Mouse (Mus musculus) stomach, embryonic 16.5 days (tissue): ENCODE measurements around the gene Lrfn4. TPM values are rescaled to one million over a fixed set of nuclear protein-coding genes. Genes with fewer than 3 reads are reported as not detected.

ENCODE experiments used
- ATAC-seq: fragments of 200-750 bp; cut with Nextera tagmentation; 2 replicates; pipeline ENCODE4 v1.8.0; 2017; ENCODE audit warnings: moderate number of reproducible peaks, moderate TSS enrichment; ENCODE audit not compliant: insufficient read depth, low FRiP score
- H3K27ac ChIP-seq: fragments of 300-500 bp; sonication (generic); 2 replicates; pipeline ENCODE4 v1.5.1; 2014; ENCODE audit warnings: low read length
- H3K27me3 ChIP-seq: fragments of 300-500 bp; sonication (generic); 2 replicates; pipeline ENCODE4 v1.6.1; 2014; ENCODE audit warnings: low read length, control low read depth, mixed read lengths; ENCODE audit not compliant: control insufficient read depth, insufficient read depth
- H3K36me3 ChIP-seq: fragments of 300-500 bp; sonication (generic); 2 replicates; pipeline ENCODE4 v1.6.1; 2014; ENCODE audit warnings: low read length; ENCODE audit not compliant: control insufficient read depth, insufficient read depth
- H3K4me1 ChIP-seq: fragments of 300-500 bp; sonication (generic); 2 replicates; pipeline ENCODE4 v1.6.1; 2014; ENCODE audit warnings: low read length, control low read depth, mixed read lengths; ENCODE audit not compliant: control insufficient read depth, insufficient read depth
- H3K4me2 ChIP-seq: fragments of 300-500 bp; sonication (generic); 2 replicates; pipeline ENCODE4 v1.6.1; 2014; ENCODE audit warnings: low read depth, low read length, mixed read lengths
- H3K4me3 ChIP-seq: fragments of 300-500 bp; sonication (generic); replicated peaks from 2 replicates; pipeline ENCODE4 v1.5.1; 2014; ENCODE audit warnings: mild to moderate bottlenecking, low read length
- H3K9ac ChIP-seq: fragments of 300-500 bp; sonication (generic); 2 replicates; pipeline ENCODE4 v1.6.1; 2014; ENCODE audit warnings: low read length
- H3K9me3 ChIP-seq: fragments of 300-500 bp; sonication (generic); replicated peaks from 2 replicates; pipeline ENCODE4 v1.6.1; 2016; ENCODE audit warnings: low read length, control low read depth; ENCODE audit not compliant: control insufficient read depth
- WGBS: fragments of 180-500 bp; shearing (Covaris S2); extraction: QIAGEN DNeasy Blood & Tissue Kit; methylation state at CpG from one replicate; pipeline ENCODE4 v1.1.7; 2014; 5-methylcytosine and 5-hydroxymethylcytosine counted together
- microRNA-seq: library from miRNA; unstranded; fragments of <30 nt; microRNA quantifications from one replicate; pipeline ENCODE4, GENCODE M21; 2016
- polyA plus RNA-seq: library from polyadenylated mRNA; unstranded; fragments of >200 nt; fragmentation: Nextera tagmentation; extraction: Ambion mirVana; gene quantifications from 2 replicates; pipeline ENCODE4 v1.2.1, GENCODE M21; 2015

Lrfn4 gene
- polyA plus RNA-seq, 1 experiment from 2014 or later, result 2.5 TPM

DNA sequence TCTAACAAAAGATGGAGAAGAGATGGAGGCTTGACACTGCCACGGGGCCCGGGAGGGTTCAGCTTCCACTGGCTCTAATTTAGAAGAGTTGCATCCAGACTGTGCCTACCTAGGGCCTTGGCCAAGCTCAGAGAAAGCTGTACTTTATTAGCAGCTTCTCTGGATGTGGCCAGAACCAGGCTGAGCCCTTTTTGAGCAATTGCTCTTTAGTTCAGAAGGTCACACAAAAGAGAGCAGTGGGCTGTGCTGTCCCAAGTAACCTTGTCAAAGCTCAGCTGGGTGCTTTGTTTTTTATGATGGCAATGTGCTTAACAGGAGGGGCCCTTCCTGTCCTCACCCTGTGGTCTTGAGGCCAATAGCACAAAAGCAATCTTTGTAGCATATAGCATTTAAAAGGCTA, 47.8 kb downstream of the Lrfn4 start:
- ATAC-seq, result no peak
- H3K4me3 ChIP-seq, result no peak overlapping the region
- no peaks in the 10 kb centered on the region for H3K9me3 ChIP-seq
- H3K27me3 ChIP-seq, result no peaks in the 10 kb centered on the region
- 65% methylated on average over 2 of the region's 2 CpGs for WGBS
- H3K27ac ChIP-seq, result 0 out of 2 replicates have a peak overlapping the region, but pooled peaks have one; percentile 28
- H3K9ac ChIP-seq, result no peak overlapping the region
- H3K4me1 ChIP-seq, result peaks cover 18% of the 10 kb centered on the region; the same call in 1 of the 2 replicates
- H3K36me3 ChIP-seq, result no peaks in the 10 kb centered on the region
- no peak overlapping the region for H3K4me2 ChIP-seq

DNA sequence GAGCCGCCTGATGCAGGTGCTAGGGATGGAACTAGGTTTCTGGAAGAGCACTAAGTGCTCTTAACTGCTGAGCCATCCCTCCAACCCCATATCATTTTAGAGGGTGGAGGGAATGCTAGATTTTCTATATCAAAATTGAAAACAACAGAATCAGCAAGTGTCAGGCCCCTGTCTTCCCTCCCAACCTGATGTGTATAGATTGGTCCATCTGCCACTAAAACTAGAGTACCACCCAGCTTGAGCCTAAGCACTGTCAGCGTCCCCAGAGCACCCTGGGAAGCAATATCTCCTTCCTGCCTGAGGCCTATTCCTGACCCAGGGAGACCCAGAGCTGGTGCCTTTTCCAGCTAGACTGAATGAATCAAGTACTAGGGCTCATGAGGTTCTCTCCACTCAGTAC, 48.6 kb downstream of the Lrfn4 start:
- no peak overlapping the region for H3K4me2 ChIP-seq
- H3K36me3 ChIP-seq, result no peaks in the 10 kb centered on the region
- WGBS, result 84% methylated on average over 2 of the region's 2 CpGs
- no peak overlapping the region for H3K4me3 ChIP-seq
- H3K27me3 ChIP-seq, result no peaks in the 10 kb centered on the region
- no peak overlapping the region for H3K9ac ChIP-seq
- no peaks in the 10 kb centered on the region for H3K9me3 ChIP-seq
- no peak overlapping the region; the same call in 1 of the 2 replicates for H3K27ac ChIP-seq
- H3K4me1 ChIP-seq, result peaks cover 18% of the 10 kb centered on the region; the same call in 1 of the 2 replicates
- ATAC-seq, result no peak

DNA sequence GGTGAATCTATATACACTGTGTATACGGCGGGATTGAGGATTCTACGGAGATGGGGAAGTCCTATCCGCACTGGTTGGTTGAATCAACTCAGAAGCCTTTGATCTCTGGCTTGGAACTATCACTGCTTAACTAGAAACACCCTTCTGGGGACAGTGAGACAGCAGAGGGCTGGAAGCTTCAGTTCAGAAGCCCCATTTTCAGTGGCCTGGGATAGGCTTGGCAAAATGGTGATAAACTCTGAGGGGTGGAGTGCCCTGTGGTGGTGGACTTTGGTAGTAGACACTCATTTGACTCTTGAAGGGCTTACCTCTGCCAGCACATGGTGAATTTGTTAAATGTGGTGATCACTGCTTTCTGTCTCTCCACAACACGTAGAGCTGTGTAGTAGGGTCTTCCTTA, 49.8 kb downstream of the Lrfn4 start:
- ATAC-seq, result no peak
- H3K27ac ChIP-seq, result no peak overlapping the region
- no peaks in the 10 kb centered on the region for H3K27me3 ChIP-seq
- H3K9me3 ChIP-seq, result no peaks in the 10 kb centered on the region
- H3K4me3 ChIP-seq, result no peak overlapping the region
- H3K9ac ChIP-seq, result no peak overlapping the region
- H3K36me3 ChIP-seq, result no peaks in the 10 kb centered on the region
- peaks cover 18% of the 10 kb centered on the region; the same call in 1 of the 2 replicates for H3K4me1 ChIP-seq
- H3K4me2 ChIP-seq, result no peak overlapping the region
- 88% methylated on average over 5 of the region's 5 CpGs for WGBS

Small RNA genes lying within 50 kb of the gene (microRNA-seq; reads per million reads assigned to microRNA genes)
- 1.3 reads per million for gene Mir6986

Other genes with a start within 250 kb of the Lrfn4 start
- gene Kdm2a, start 217.4 kb downstream of the Lrfn4 start, polyA plus RNA-seq, result 35.9 and 37.0 TPM in 2 replicates
- gene Rhod, start 176.2 kb downstream of the Lrfn4 start, polyA plus RNA-seq, result 24.3 and 36.4 TPM in 2 replicates
- 0.75 and 0.96 TPM in 2 replicates for gene Syt12, start 138.2 kb downstream of the Lrfn4 start, polyA plus RNA-seq
- 1.8 and 2.5 TPM in 2 replicates for gene 2010003K11Rik, start 117.1 kb downstream of the Lrfn4 start, polyA plus RNA-seq
- 24.0 and 30.0 TPM in 2 replicates for gene Pcx, start 105.2 kb downstream of the Lrfn4 start, polyA plus RNA-seq
- gene Rce1, start 10.0 kb upstream of the Lrfn4 start, polyA plus RNA-seq, result 64.7 and 66.0 TPM in 2 replicates
- gene Gm960, start 83.0 kb upstream of the Lrfn4 start, polyA plus RNA-seq, result 1.2 and 3.0 TPM in 2 replicates
- gene Sptbn2, start 95.5 kb upstream of the Lrfn4 start, polyA plus RNA-seq, result 4.7 and 5.5 TPM in 2 replicates
- gene Rbm4b, start 140.8 kb upstream of the Lrfn4 start, polyA plus RNA-seq, result 50.3 and 54.8 TPM in 2 replicates
- gene Rbm4, start 178.2 kb upstream of the Lrfn4 start, polyA plus RNA-seq, result 47.4 and 47.5 TPM in 2 replicates
- gene Gm21992, start 195.9 kb upstream of the Lrfn4 start, polyA plus RNA-seq, result 32.1 TPM in 2 replicates
- 74.2 and 75.0 TPM in 2 replicates for gene Rbm14, start 196.0 kb upstream of the Lrfn4 start, polyA plus RNA-seq
- 56.6 and 60.3 TPM in 2 replicates for gene Ccs, start 223.7 kb upstream of the Lrfn4 start, polyA plus RNA-seq
- gene Ccdc87, start 223.7 kb upstream of the Lrfn4 start, polyA plus RNA-seq, result 0.09 TPM in 1 of 2 replicates, not detected in the other
- 28.4 and 34.1 TPM in 2 replicates for gene Ctsf, start 239.5 kb upstream of the Lrfn4 start, polyA plus RNA-seq